Mouse (Mus musculus): ENCODE data around the gene Nus1. TPM values are rescaled to one million over a fixed set of nuclear protein-coding genes. Genes with fewer than 3 reads are reported as not detected.

Nus1 gene
- polyA plus RNA-seq (2011; ENCODE audit: insufficient read length, low read depth, missing spikeins): 74.9 and 81.5 TPM in 2 replicates

DNA sequence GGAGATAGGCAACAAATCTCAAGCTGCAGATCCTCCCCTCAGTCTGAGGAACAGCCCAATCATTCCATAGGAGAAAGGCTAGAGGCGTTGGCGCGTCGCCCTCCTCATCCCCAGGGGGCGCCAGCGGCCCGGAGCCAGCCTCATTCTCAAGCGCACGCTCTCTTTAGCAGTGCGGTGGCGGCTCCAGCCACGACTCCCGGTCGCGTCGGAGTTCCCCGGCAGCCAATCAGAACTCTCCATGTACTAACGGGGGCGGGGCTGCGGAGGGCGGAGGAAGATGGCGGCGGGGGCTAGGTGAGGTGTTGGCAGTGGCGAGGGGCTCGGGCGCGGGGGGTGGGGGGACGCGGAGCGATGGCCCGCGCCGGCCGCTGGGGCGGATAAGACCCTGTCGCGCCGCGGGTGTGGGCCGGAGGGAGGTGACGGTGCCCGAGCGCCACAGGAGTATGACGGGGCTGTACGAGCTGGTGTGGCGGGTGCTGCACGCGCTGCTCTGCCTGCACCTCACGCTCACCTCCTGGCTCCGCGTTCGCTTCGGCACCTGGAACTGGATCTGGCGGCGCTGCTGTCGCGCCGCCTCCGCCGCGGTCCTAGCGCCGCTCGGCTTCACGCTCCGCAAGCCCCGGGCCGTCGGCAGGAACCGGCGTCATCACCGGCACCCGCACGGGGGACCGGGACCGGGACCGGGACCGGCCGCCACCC is at the start of gene Nus1:
Gene Nus1 (plus strand): TSS at position 249 of the 699 bp plus-strand sequence.
- Histone ChIP-seq H3K27ac (ENCODE audit: insufficient read depth, low read length) (peak within 1 kb of the TSS; percentile 82), H3K4me1 (ENCODE audit: control insufficient read depth, insufficient read depth, low read length) (peaks cover 15% of the 10 kb centered on the region), H3K4me3 (ENCODE audit: insufficient read depth, low read length) (peak within 1 kb of the TSS; percentile 95)
- TF ChIP-seq POLR2A (IDR thresholded peaks at IDR 0.05; ENCODE audit: low read depth, low read length): peak; percentile 64
- TF ChIP-seq CTCF (IDR thresholded peaks at IDR 0.05; ENCODE audit: borderline replicate concordance, insufficient read depth, low read length): peak; percentile 82

GRCm38 (mm10) chr10:52368376-52368775 is 49.0 kb upstream of the Nus1 start:
- no peaks in the 10 kb centered on the region for H3K4me1 ChIP-seq (ENCODE audit: control insufficient read depth, insufficient read depth, low read length)
- no peak overlapping the region for H3K27ac ChIP-seq (ENCODE audit: insufficient read depth, low read length)
- TF ChIP-seq CTCF (IDR thresholded peaks at IDR 0.05; ENCODE audit: borderline replicate concordance, insufficient read depth, low read length) (no peak), POLR2A (IDR thresholded peaks at IDR 0.05; ENCODE audit: low read depth, low read length) (no peak)
- H3K4me3 ChIP-seq (ENCODE audit: insufficient read depth, low read length): no peak overlapping the region

DNA sequence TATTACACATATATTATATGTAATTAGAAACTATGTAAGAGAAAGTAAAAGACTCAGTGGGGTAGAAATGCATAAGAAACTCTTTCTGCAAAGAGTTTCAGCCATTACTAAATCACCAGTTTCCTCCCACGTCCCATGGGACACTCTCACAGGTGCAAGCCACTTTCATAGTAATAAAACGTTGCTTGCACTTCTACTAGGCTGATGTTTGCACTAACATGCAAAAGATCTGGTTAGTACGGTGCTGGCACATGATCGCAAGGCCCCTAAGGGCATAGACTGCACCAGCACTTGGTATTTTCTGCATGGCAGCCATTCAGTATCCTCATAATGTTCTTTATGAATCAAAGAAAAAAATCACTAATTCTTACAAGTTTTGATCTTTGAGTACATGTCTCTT is 43.5 kb upstream of the Nus1 start:
- no peak for TF ChIP-seq CTCF (IDR thresholded peaks at IDR 0.05; ENCODE audit: borderline replicate concordance, insufficient read depth, low read length)
- TF ChIP-seq POLR2A (IDR thresholded peaks at IDR 0.05; ENCODE audit: low read depth, low read length): no peak
- no peak overlapping the region for H3K27ac ChIP-seq (ENCODE audit: insufficient read depth, low read length)
- no peaks in the 10 kb centered on the region; the same call in 1 of the 2 replicates for H3K4me1 ChIP-seq (ENCODE audit: control insufficient read depth, insufficient read depth, low read length)

DNA sequence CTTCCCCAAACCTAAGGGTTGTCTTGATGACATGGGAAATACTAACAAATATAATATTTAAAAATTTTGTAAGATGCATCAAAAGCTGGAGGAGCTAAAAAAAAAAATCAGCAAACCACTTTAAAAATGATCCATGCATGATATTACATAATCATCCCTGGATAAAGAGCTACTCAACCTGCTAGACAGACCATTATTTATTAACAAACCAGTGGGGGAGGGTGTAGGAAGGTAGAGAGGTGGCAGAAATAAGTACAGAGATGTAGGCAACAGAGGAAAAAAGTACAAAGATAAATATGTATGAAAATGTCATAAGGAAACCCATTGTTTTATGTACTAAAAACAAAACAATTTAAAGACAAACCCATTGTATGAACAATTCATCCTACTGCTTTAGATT is 42.7 kb upstream of the Nus1 start:
- no peaks in the 10 kb centered on the region; the same call in 1 of the 2 replicates for H3K4me1 ChIP-seq (ENCODE audit: control insufficient read depth, insufficient read depth, low read length)
- no peak overlapping the region for H3K4me3 ChIP-seq (ENCODE audit: insufficient read depth, low read length)
- TF ChIP-seq POLR2A (IDR thresholded peaks at IDR 0.05; ENCODE audit: low read depth, low read length) (no peak), CTCF (IDR thresholded peaks at IDR 0.05; ENCODE audit: borderline replicate concordance, insufficient read depth, low read length) (no peak)
- H3K27ac ChIP-seq (ENCODE audit: insufficient read depth, low read length): no peak overlapping the region

More for the DNA sequence above, 43.5 kb upstream of the Nus1 start:
- no peak overlapping the region for H3K4me3 ChIP-seq (ENCODE audit: insufficient read depth, low read length)

GRCm38 (mm10) chr10:52376422-52376821 is 40.9 kb upstream of the Nus1 start:
- Histone ChIP-seq H3K4me3 (ENCODE audit: insufficient read depth, low read length) (no peak overlapping the region), H3K27ac (ENCODE audit: insufficient read depth, low read length) (no peak overlapping the region), H3K4me1 (ENCODE audit: control insufficient read depth, insufficient read depth, low read length) (no peaks in the 10 kb centered on the region; the same call in 1 of the 2 replicates)
- TF ChIP-seq CTCF (IDR thresholded peaks at IDR 0.05; ENCODE audit: borderline replicate concordance, insufficient read depth, low read length): no peak
- no peak for TF ChIP-seq POLR2A (IDR thresholded peaks at IDR 0.05; ENCODE audit: low read depth, low read length)

DNA sequence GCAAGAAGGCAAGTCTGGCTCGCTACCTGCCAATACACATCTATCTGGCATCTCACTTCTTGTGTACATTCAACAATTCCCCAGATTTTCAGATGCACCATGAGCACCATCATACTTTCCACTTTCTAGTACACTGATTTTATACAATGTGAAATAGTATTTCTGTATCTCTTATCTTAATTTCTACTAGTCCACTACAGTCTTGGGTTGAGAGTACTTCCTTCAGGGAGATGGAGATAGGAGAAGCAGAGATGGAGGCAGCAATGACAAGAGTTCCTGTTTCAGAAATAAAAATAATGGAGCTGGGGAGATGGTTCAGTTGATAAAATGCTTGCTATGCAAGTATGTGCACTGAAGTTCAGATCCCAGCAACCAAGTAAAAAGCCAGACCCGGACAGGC is 39.5 kb upstream of the Nus1 start:
- no peak for TF ChIP-seq CTCF (IDR thresholded peaks at IDR 0.05; ENCODE audit: borderline replicate concordance, insufficient read depth, low read length)
- no peak for TF ChIP-seq POLR2A (IDR thresholded peaks at IDR 0.05; ENCODE audit: low read depth, low read length)
- Histone ChIP-seq H3K4me1 (ENCODE audit: control insufficient read depth, insufficient read depth, low read length) (peaks cover under 1% of the 10 kb centered on the region; the same call in 1 of the 2 replicates), H3K4me3 (ENCODE audit: insufficient read depth, low read length) (no peak overlapping the region), H3K27ac (ENCODE audit: insufficient read depth, low read length) (no peak overlapping the region)

GRCm38 (mm10) chr10:52381321-52381801 is 36.0 kb upstream of the Nus1 start:
- TF ChIP-seq POLR2A (IDR thresholded peaks at IDR 0.05; ENCODE audit: low read depth, low read length) (no peak; the same call in 1 of the 2 replicates), CTCF (IDR thresholded peaks at IDR 0.05; ENCODE audit: borderline replicate concordance, insufficient read depth, low read length) (no peak)
- peaks cover 4% of the 10 kb centered on the region; the same call in 1 of the 2 replicates for H3K4me1 ChIP-seq (ENCODE audit: control insufficient read depth, insufficient read depth, low read length)
- H3K4me3 ChIP-seq (ENCODE audit: insufficient read depth, low read length): peak overlapping the region; percentile 98
- peak overlapping the region; percentile 20; the same call in 1 of the 2 replicates for H3K27ac ChIP-seq (ENCODE audit: insufficient read depth, low read length)

GRCm38 (mm10) chr10:52381845-52382591 is 35.3 kb upstream of the Nus1 start, which contains the start of gene Gopc:
TSS of gene Gopc (minus strand) at chr10:52382124.
- TF ChIP-seq CTCF (IDR thresholded peaks at IDR 0.05; ENCODE audit: borderline replicate concordance, insufficient read depth, low read length): no peak
- TF ChIP-seq POLR2A (IDR thresholded peaks at IDR 0.05; ENCODE audit: low read depth, low read length): peak; percentile 82
- Histone ChIP-seq H3K4me3 (ENCODE audit: insufficient read depth, low read length) (peak within 1 kb of the TSS; percentile 98), H3K27ac (ENCODE audit: insufficient read depth, low read length) (peak within 1 kb of the TSS; percentile 92), H3K4me1 (ENCODE audit: control insufficient read depth, insufficient read depth, low read length) (peaks cover 4% of the 10 kb centered on the region; the same call in 1 of the 2 replicates)

GRCm38 (mm10) chr10:52383022-52383421 is 34.3 kb upstream of the Nus1 start:
- TF ChIP-seq POLR2A (IDR thresholded peaks at IDR 0.05; ENCODE audit: low read depth, low read length) (no peak), CTCF (IDR thresholded peaks at IDR 0.05; ENCODE audit: borderline replicate concordance, insufficient read depth, low read length) (no peak)
- Histone ChIP-seq H3K4me3 (ENCODE audit: insufficient read depth, low read length) (peak overlapping the region; percentile 67), H3K27ac (ENCODE audit: insufficient read depth, low read length) (peak overlapping the region; percentile 83), H3K4me1 (ENCODE audit: control insufficient read depth, insufficient read depth, low read length) (peaks cover 4% of the 10 kb centered on the region; the same call in 1 of the 2 replicates)

All from embryonic fibroblast, embryonic 13.5 days (primary cell).